Mouse (Mus musculus): ENCODE results near the gene Myoz1. TPM values are rescaled to one million over a fixed set of nuclear protein-coding genes. Genes with fewer than 3 reads are reported as not detected.

Gene Myoz1
- total RNA-seq, 1 experiment from 2014 or later = not detected

DNA sequence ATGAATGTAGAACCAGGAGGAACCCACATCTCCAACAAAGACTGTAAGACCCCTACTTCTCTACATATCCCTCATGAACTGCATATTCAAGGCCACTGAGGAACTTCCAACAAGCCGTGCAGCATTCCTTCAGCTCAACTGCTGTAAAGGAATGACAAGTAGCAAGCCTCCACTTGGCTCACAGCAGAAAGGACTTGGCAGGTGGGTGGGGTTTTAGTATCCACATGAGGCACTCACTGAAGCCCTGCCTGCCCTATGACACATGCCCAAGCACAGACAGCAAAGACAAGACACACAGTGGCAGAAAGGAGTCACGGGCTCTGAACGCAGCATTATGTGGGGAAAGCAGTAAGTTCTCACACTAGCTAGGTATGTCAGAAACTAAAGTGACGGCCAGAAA lies 46.2 kb downstream of the Myoz1 start:
- no peak for ATAC-seq (ENCODE audit: extremely low read depth, insufficient number of reproducible peaks, low FRiP score, poor library complexity, severe bottlenecking)

DNA sequence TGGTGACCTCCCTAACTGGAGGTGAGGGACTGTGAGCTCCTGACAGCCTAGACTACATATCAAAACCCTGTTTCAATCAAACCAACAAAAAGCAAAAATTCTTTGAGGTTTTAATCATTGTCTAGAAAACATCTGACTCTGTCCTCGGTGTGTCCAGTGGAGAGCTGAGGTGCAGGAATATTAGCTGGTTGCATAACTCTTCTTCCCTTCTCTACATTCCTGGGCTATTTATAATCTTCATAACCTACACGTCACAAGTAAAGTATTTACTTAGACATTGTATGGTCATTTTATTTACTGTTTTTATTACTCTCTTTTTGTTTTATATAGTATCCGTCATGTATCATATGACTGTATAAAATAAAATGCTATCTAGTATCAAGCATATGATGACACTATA lies 46.8 kb downstream of the Myoz1 start:
- no peak for ATAC-seq (ENCODE audit: extremely low read depth, insufficient number of reproducible peaks, low FRiP score, poor library complexity, severe bottlenecking)

DNA sequence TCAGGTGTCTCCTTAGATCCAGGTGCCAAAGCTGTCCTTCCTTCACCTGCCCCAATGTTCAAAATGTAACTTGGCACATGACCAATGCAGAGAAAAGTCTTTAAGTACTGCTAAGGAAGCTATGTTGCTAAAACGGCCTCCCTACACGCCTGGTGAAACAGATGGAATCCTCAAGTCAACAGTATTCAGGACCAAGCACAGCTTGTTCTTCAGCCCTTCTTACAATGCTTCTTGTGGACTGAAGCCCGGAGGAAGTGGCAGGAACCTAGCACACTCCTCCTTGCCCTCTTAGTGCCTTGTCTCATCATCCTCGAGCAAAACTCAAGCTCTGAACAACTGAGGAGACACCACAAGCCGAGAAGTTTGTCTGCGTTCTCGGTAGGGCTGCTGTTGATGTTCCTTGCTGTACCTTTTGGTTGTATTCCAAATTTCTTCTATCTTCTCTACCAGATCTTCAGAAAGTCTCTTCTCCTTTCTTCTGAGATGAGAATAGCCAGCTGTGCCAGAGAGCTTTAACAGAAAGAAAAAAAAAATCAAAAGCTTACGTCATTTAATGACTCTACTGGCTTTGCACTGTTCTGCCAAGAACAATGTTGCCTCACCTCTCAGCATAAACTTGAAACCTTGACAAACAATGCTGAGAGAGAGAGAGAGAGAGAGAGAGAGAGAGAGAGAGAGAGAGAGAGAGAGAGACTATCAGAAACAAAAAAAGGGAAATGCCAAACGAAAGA lies 48.8 kb downstream of the Myoz1 start:
- no peak for ATAC-seq (ENCODE audit: extremely low read depth, insufficient number of reproducible peaks, low FRiP score, poor library complexity, severe bottlenecking)

DNA sequence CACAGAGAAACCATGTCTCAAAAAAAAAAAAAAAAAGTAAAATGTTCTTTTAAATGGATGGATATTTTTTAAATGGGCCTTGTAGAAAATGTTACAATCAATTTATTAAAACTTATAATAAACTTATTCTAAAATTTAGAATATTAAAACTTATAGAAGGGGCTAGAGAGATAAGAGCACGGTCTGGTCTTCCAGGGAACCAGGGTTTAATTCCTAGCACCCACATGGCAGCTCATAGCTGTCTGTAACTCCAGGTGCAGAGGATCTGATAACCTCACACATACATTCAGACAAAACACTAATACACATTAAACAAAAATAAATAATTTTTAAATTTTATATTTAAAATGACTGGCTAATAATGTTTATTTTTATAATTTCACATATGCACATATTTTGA lies 55.1 kb downstream of the Myoz1 start:
- ATAC-seq (ENCODE audit: extremely low read depth, insufficient number of reproducible peaks, low FRiP score, poor library complexity, severe bottlenecking) = no peak

DNA sequence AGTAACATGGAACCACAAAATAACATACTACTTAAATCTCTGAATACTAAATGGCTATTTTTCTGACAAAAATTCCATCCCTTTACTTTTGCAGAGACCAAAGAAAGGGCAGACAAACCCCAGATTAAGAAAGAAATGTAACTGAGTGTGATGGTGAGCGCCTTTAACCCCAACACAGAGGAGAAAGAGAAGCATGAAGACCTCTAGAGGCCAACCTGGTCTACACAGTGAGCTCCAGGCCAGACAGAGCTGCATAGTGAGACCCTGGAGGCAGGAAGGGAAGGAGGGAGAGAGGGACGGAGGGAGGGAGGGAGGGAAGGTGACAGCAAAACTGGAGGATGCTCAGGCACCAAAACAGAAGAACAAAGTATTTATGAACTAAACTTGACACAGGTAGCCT lies 56.1 kb downstream of the Myoz1 start:
- no peak for ATAC-seq (ENCODE audit: extremely low read depth, insufficient number of reproducible peaks, low FRiP score, poor library complexity, severe bottlenecking)

DNA sequence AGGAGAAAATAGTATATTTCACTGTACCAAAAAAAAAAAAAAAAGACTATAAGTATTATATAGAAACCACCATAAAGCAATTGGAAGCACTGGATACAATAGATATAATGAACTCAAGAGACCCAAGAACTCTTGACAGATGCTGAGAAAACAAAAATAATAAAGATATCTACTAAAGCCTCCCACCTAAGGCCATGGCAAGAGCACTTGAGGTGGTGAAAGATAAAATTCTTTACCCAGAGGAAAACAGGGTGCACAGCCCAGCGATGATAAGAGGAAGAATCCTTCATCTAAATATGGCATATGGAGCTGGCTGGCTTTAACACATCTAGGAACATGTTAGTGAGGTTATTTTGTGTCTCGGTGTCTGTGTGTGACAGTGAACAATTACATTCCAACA lies 56.8 kb downstream of the Myoz1 start:
- no peak for ATAC-seq (ENCODE audit: extremely low read depth, insufficient number of reproducible peaks, low FRiP score, poor library complexity, severe bottlenecking)

Other genes with a start within 250 kb of the Myoz1 start
- not detected in 2 replicates for gene Cfap70, start 204.3 kb downstream of the Myoz1 start, total RNA-seq (2017)
- gene Anxa7, start 176.4 kb downstream of the Myoz1 start, total RNA-seq (2017) = 83.6 and 84.7 TPM in 2 replicates
- 2.9 and 3.7 TPM in 2 replicates for gene Mss51, start 159.6 kb downstream of the Myoz1 start, total RNA-seq (2017)
- 88.2 and 88.3 TPM in 2 replicates for gene Ppp3cb, start 110.0 kb downstream of the Myoz1 start, total RNA-seq (2017)
- 3.2 and 4.5 TPM in 2 replicates for gene Usp54, start 15.5 kb downstream of the Myoz1 start, total RNA-seq (2017)
- 0.12 TPM in 1 of 2 replicates, not detected in the other for gene Synpo2l, start 11.8 kb upstream of the Myoz1 start, total RNA-seq (2017)
- gene Sec24c, start 17.8 kb upstream of the Myoz1 start, total RNA-seq (2017) = 188 and 209 TPM in 2 replicates
- 5.6 and 5.7 TPM in 2 replicates for gene Fut11, start 38.4 kb upstream of the Myoz1 start, total RNA-seq (2017)
- gene Chchd1, start 46.5 kb upstream of the Myoz1 start, total RNA-seq (2017) = 43.1 and 47.8 TPM in 2 replicates
- gene Zswim8, start 51.0 kb upstream of the Myoz1 start, total RNA-seq (2017) = 97.9 and 103 TPM in 2 replicates
- gene Ndst2, start 78.0 kb upstream of the Myoz1 start, total RNA-seq (2017) = 18.2 and 21.4 TPM in 2 replicates
- 53.7 and 64.2 TPM in 2 replicates for gene Camk2g, start 137.5 kb upstream of the Myoz1 start, total RNA-seq (2017)
- 0.12 and 0.81 TPM in 2 replicates for gene Plau, start 180.1 kb upstream of the Myoz1 start, total RNA-seq (2017)

All from neutrophil, adult 5-6 weeks (primary cell).